Mouse (Mus musculus) lung, postnatal 0 days (tissue): ENCODE measurements around the gene Scgb1a1.

Experiments used
- CTCF ChIP-seq: IDR thresholded peaks from 2 replicates; pipeline ENCODE4 v1.5.1; 2016; ENCODE audit warnings: antibody characterized with exemption, mild to moderate bottlenecking
- EP300 ChIP-seq: IDR thresholded peaks from 2 replicates; pipeline ENCODE4 v1.6.1; 2016; ENCODE audit warnings: antibody characterized with exemption, mild to moderate bottlenecking, control low read depth

- TF ChIP-seq EP300 (no peak), CTCF (no peak)
Measured at GRCm38 (mm10) chr19:9099751-9100150, 12.0 kb upstream of the Scgb1a1 start.
